Mouse (Mus musculus) embryonic facial prominence, embryonic 12.5 days (tissue): ENCODE data around the gene Schip1. TPM values are rescaled to one million over a fixed set of nuclear protein-coding genes. Genes with fewer than 3 reads are reported as not detected.

Source experiments
- ATAC-seq: fragments of 200-750 bp; cut with Nextera tagmentation; 2 replicates; pipeline ENCODE4 v1.8.0; 2017; ENCODE audit not compliant: insufficient number of reproducible peaks, insufficient read depth, low FRiP score, low TSS enrichment
- H3K27ac ChIP-seq: fragments of 300-500 bp; sonication (generic); 2 replicates; pipeline ENCODE4 v1.5.1; 2016; ENCODE audit warnings: mild to moderate bottlenecking
- H3K27me3 ChIP-seq: fragments of 300-500 bp; sonication (generic); 2 replicates; pipeline ENCODE4 v1.6.1; 2016; ENCODE audit warnings: mild to moderate bottlenecking, moderate library complexity
- H3K36me3 ChIP-seq: fragments of 300-500 bp; sonication (generic); 2 replicates; pipeline ENCODE4 v1.6.1; 2016; ENCODE audit warnings: mild to moderate bottlenecking
- H3K4me1 ChIP-seq: fragments of 300-500 bp; sonication (generic); 2 replicates; pipeline ENCODE4 v1.6.1; 2016
- H3K4me2 ChIP-seq: fragments of 300-500 bp; sonication (generic); replicated peaks from 2 replicates; pipeline ENCODE4 v1.6.1; 2016; ENCODE audit warnings: mild to moderate bottlenecking, moderate library complexity
- H3K4me3 ChIP-seq: fragments of 300-500 bp; sonication (generic); 2 replicates; pipeline ENCODE4 v1.5.1; 2016; ENCODE audit warnings: mild to moderate bottlenecking
- H3K9ac ChIP-seq: fragments of 300-500 bp; sonication (generic); 2 replicates; pipeline ENCODE4 v1.6.1; 2016; ENCODE audit warnings: mild to moderate bottlenecking, moderate library complexity
- H3K9me3 ChIP-seq: fragments of 300-500 bp; sonication (generic); 2 replicates; pipeline ENCODE4 v1.6.1; 2016; ENCODE audit warnings: mild to moderate bottlenecking, moderate library complexity
- WGBS: fragments of 180-500 bp; shearing (Covaris S2); methylation state at CpG from one replicate; pipeline ENCODE4 v1.1.7; 2016; 5-methylcytosine and 5-hydroxymethylcytosine counted together
- polyA plus RNA-seq: library from polyadenylated mRNA; unstranded; fragments of >200 nt; fragmentation: Nextera tagmentation; extraction: Ambion mirVana; gene quantifications from 2 replicates; pipeline ENCODE4 v1.2.1, GENCODE M21; 2016

Gene Schip1
- polyA plus RNA-seq, 1 experiment from 2014 or later, result 37.6 TPM

- no peaks in the 10 kb centered on the region for H3K36me3 ChIP-seq
- 81% methylated on average over 10 of the region's 10 CpGs for WGBS
- no peak overlapping the region for H3K4me2 ChIP-seq
- H3K27me3 ChIP-seq, result no peaks in the 10 kb centered on the region
- no peaks in the 10 kb centered on the region for H3K4me1 ChIP-seq
- no peak overlapping the region for H3K4me3 ChIP-seq
- no peaks in the 10 kb centered on the region for H3K9me3 ChIP-seq
- no peak for ATAC-seq
- no peak overlapping the region for H3K9ac ChIP-seq
- H3K27ac ChIP-seq, result no peak overlapping the region
These were observed 539.9 kb downstream of the Schip1 start for GRCm38 (mm10) chr3:68604467-68604866.

- Histone ChIP-seq H3K9ac (no peak overlapping the region), H3K4me2 (no peak overlapping the region), H3K4me3 (no peak overlapping the region), H3K4me1 (no peaks in the 10 kb centered on the region), H3K27me3 (no peaks in the 10 kb centered on the region), H3K36me3 (no peaks in the 10 kb centered on the region), H3K27ac (no peak overlapping the region), H3K9me3 (no peaks in the 10 kb centered on the region)
- 81% methylated on average over 10 of the region's 10 CpGs for WGBS
- no peak for ATAC-seq
These were observed 540.4 kb downstream of the Schip1 start for GRCm38 (mm10) chr3:68604962-68605361.

- no peak overlapping the region for H3K9ac ChIP-seq
- no peak overlapping the region for H3K4me3 ChIP-seq
- H3K4me2 ChIP-seq, result no peak overlapping the region
- H3K27me3 ChIP-seq, result no peaks in the 10 kb centered on the region
- no peak for ATAC-seq
- no peaks in the 10 kb centered on the region for H3K4me1 ChIP-seq
- H3K9me3 ChIP-seq, result no peaks in the 10 kb centered on the region
- 86% methylated on average over 7 of the region's 7 CpGs for WGBS
- H3K27ac ChIP-seq, result no peak overlapping the region
- no peaks in the 10 kb centered on the region for H3K36me3 ChIP-seq
These were observed 541.5 kb downstream of the Schip1 start for GRCm38 (mm10) chr3:68605942-68606603.

GRCm38 (mm10) chr3:68606730-68607129 lies 542.1 kb downstream of the Schip1 start:
- H3K9me3 ChIP-seq, result no peaks in the 10 kb centered on the region
- H3K4me2 ChIP-seq, result no peak overlapping the region
- no peak for ATAC-seq
- no peaks in the 10 kb centered on the region for H3K4me1 ChIP-seq
- no peaks in the 10 kb centered on the region for H3K36me3 ChIP-seq
- no peaks in the 10 kb centered on the region for H3K27me3 ChIP-seq
- no peak overlapping the region for H3K27ac ChIP-seq
- 93% methylated on average over 8 of the region's 8 CpGs for WGBS
- no peak overlapping the region for H3K4me3 ChIP-seq
- H3K9ac ChIP-seq, result no peak overlapping the region

- no peaks in the 10 kb centered on the region for H3K36me3 ChIP-seq
- WGBS, result 89% methylated on average over 8 of the region's 8 CpGs
These were observed 542.7 kb downstream of the Schip1 start for GRCm38 (mm10) chr3:68607336-68607735.

GRCm38 (mm10) chr3:68608848-68609497 lies 544.4 kb downstream of the Schip1 start:
- H3K36me3 ChIP-seq, result no peaks in the 10 kb centered on the region
- H3K9ac ChIP-seq, result no peak overlapping the region
- H3K4me1 ChIP-seq, result no peaks in the 10 kb centered on the region
- no peak for ATAC-seq
- 87% methylated on average over 19 of the region's 19 CpGs for WGBS
- H3K27ac ChIP-seq, result no peak overlapping the region
- H3K9me3 ChIP-seq, result no peaks in the 10 kb centered on the region
- no peak overlapping the region for H3K4me3 ChIP-seq
- H3K27me3 ChIP-seq, result no peaks in the 10 kb centered on the region
- H3K4me2 ChIP-seq, result no peak overlapping the region

More at GRCm38 (mm10) chr3:68607336-68607735, 542.7 kb downstream of the Schip1 start:
- no peak overlapping the region for H3K4me3 ChIP-seq
- no peaks in the 10 kb centered on the region for H3K4me1 ChIP-seq
- H3K4me2 ChIP-seq, result no peak overlapping the region
- no peak overlapping the region for H3K27ac ChIP-seq
- H3K9me3 ChIP-seq, result no peaks in the 10 kb centered on the region
- H3K27me3 ChIP-seq, result no peaks in the 10 kb centered on the region
- no peak overlapping the region for H3K9ac ChIP-seq
- no peak for ATAC-seq

GRCm38 (mm10) chr3:68610011-68610410 lies 545.4 kb downstream of the Schip1 start:
- Histone ChIP-seq H3K27me3 (no peaks in the 10 kb centered on the region), H3K27ac (no peak overlapping the region), H3K36me3 (no peaks in the 10 kb centered on the region), H3K4me2 (no peak overlapping the region), H3K9ac (no peak overlapping the region), H3K9me3 (no peaks in the 10 kb centered on the region), H3K4me1 (no peaks in the 10 kb centered on the region), H3K4me3 (no peak overlapping the region)
- WGBS, result 76% methylated on average over 6 of the region's 6 CpGs
- ATAC-seq, result no peak

- no peaks in the 10 kb centered on the region for H3K4me1 ChIP-seq
- H3K27me3 ChIP-seq, result no peaks in the 10 kb centered on the region
- 90% methylated on average over 11 of the region's 11 CpGs for WGBS
- no peak overlapping the region for H3K4me2 ChIP-seq
- no peak overlapping the region for H3K27ac ChIP-seq
- no peak for ATAC-seq
- no peaks in the 10 kb centered on the region for H3K36me3 ChIP-seq
- no peak overlapping the region for H3K9ac ChIP-seq
- no peak overlapping the region for H3K4me3 ChIP-seq
- H3K9me3 ChIP-seq, result no peaks in the 10 kb centered on the region
These were observed 546.1 kb downstream of the Schip1 start for GRCm38 (mm10) chr3:68610598-68611261.

GRCm38 (mm10) chr3:68615042-68615810 lies 550.6 kb downstream of the Schip1 start:
- H3K4me2 ChIP-seq, result no peak overlapping the region

GRCm38 (mm10) chr3:68616363-68616762 lies 551.8 kb downstream of the Schip1 start:
- H3K4me2 ChIP-seq, result no peak overlapping the region
- H3K4me3 ChIP-seq, result no peak overlapping the region
- 0 out of 2 replicates have a peak, but pooled peaks cover 3% of the 10 kb centered on the region for H3K36me3 ChIP-seq
- H3K27ac ChIP-seq, result no peak overlapping the region
- H3K4me1 ChIP-seq, result no peaks in the 10 kb centered on the region
- ATAC-seq, result no peak
- no peak overlapping the region for H3K9ac ChIP-seq
- H3K27me3 ChIP-seq, result no peaks in the 10 kb centered on the region
- 90% methylated on average over 12 of the region's 12 CpGs for WGBS
- H3K9me3 ChIP-seq, result no peaks in the 10 kb centered on the region

More at GRCm38 (mm10) chr3:68615042-68615810, 550.6 kb downstream of the Schip1 start:
- H3K4me1 ChIP-seq, result no peaks in the 10 kb centered on the region
- 72% methylated on average over 10 of the region's 10 CpGs for WGBS
- no peaks in the 10 kb centered on the region for H3K36me3 ChIP-seq
- no peak overlapping the region for H3K4me3 ChIP-seq
- no peaks in the 10 kb centered on the region for H3K27me3 ChIP-seq
- no peak overlapping the region for H3K9ac ChIP-seq
- no peaks in the 10 kb centered on the region for H3K9me3 ChIP-seq
- H3K27ac ChIP-seq, result no peak overlapping the region
- no peak for ATAC-seq

GRCm38 (mm10) chr3:68617708-68618107 lies 553.1 kb downstream of the Schip1 start:
- Histone ChIP-seq H3K27me3 (no peaks in the 10 kb centered on the region), H3K9me3 (no peaks in the 10 kb centered on the region), H3K36me3 (0 out of 2 replicates have a peak, but pooled peaks cover 5% of the 10 kb centered on the region), H3K4me2 (no peak overlapping the region), H3K9ac (no peak overlapping the region), H3K4me1 (no peaks in the 10 kb centered on the region), H3K4me3 (no peak overlapping the region), H3K27ac (no peak overlapping the region)
- 94% methylated on average over 10 of the region's 10 CpGs for WGBS
- ATAC-seq, result no peak
